Mouse (Mus musculus) adipose tissue, adult 10 weeks (tissue): ENCODE data around the gene Vmn2r24. TPM values are rescaled to one million over a fixed set of nuclear protein-coding genes. Genes with fewer than 3 reads are reported as not detected.

Source experiments
- polyA plus RNA-seq: library from polyadenylated mRNA; stranded (reverse); fragments of 350-450 nt; fragmentation: Illumina TruSeq; extraction: RNeasy Lipid Tissue Mini Kit (QIAGEN cat#74804); gene quantifications from one replicate; pipeline ENCODE4 v1.2.3, GENCODE M21; 2014; ENCODE audit warnings: low read depth, low replicate concordance

The Vmn2r24 gene
- polyA plus RNA-seq, result not detected

DNA sequence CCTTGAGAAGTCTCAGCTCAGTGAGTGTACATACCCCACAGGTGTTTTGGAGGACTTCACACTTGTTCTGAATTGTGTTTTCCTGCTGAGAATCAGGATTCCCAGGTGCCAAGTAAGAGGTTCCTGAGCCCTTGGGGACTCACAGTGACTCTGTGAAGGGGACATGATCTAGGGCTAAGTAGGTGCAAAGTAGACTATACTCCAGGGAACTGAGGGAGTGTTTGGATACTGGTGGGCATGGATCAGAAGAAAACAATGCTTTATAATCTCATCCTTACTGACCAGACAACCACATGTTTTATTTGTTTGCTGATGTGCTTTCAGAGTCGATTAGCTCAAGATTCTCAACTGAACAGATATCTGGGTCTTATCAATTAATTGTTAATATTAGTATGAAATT lies at the start of gene Vmn2r24:
TSS of gene Vmn2r24 (plus strand) at position 301 of the 400 bp plus-strand sequence.

DNA sequence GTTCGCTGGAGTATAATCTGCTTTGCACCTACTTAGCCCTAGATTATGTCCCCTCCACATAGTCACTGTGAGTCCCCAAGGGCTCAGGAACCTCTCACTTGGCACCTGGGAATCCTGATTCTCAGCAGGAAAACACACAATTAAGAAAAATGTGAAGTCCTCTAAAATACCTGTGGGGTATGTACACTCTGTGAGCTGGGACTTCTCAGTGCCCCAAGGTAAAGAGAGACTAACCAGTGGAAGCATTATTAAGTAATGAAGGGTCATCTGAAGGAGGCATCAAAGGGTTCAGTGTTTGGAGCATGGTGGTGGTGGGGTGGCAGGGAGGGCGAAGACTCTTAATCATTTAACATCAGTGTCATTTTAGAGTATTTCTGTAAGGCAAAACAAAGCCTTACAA lies 74.7 kb downstream of the Vmn2r24 start, which contains the start of gene Vmn2r25:
TSS of gene Vmn2r25 (minus strand) at position 101 of the 400 bp plus-strand sequence.

Other genes with a start within 250 kb of the Vmn2r24 start
- gene Vmn2r21, start 245.5 kb upstream of the Vmn2r24 start, polyA plus RNA-seq, result not detected
- gene Vmn2r22, start 128.2 kb upstream of the Vmn2r24 start, polyA plus RNA-seq, result not detected
- gene Vmn2r23, start 76.2 kb upstream of the Vmn2r24 start, polyA plus RNA-seq, result not detected
- gene Vmn2r25, start 74.6 kb downstream of the Vmn2r24 start, polyA plus RNA-seq, result not detected
- not detected for gene Vmn2r26, start 245.7 kb downstream of the Vmn2r24 start, polyA plus RNA-seq